Mouse (Mus musculus) right cerebral cortex, postnatal 4 days (tissue): ENCODE results near the gene Magee1.
"Not testable (repeated sequence)": the region's sequence is repeated elsewhere in the genome, so short reads cannot be mapped to it uniquely, and the experiment has no call there.

Experiments
- DNase-seq: peaks from one replicate; pipeline ENCODE4 v3.0.0-alpha.2; 2022

The Magee1 gene

GRCm38 (mm10) chrX:105120275-105121226 is at the start of gene Magee1:
Gene Magee1 (plus strand): TSS chrX:105120378.
- peak; percentile 76 for DNase-seq

DNA sequence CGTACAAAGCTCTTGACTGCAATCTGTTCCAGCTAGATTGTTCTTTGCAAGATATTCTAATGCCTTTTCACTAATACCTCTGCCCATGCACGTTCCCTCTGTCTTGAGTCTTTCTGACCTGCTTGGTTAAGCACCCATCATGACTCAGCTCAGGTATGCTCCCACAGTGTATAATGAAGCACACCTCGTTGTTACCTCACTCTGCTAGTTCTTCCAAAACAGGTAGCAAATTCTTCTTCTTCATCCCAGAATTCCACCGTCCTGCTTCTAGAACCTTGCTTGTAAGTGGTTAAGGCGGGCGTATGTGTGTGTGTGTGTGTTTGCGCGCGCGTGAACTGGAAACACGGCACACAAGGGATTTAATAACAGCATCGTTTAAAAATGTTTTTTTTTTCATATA is 41.0 kb upstream of the Magee1 start:
- no peak for DNase-seq

DNA sequence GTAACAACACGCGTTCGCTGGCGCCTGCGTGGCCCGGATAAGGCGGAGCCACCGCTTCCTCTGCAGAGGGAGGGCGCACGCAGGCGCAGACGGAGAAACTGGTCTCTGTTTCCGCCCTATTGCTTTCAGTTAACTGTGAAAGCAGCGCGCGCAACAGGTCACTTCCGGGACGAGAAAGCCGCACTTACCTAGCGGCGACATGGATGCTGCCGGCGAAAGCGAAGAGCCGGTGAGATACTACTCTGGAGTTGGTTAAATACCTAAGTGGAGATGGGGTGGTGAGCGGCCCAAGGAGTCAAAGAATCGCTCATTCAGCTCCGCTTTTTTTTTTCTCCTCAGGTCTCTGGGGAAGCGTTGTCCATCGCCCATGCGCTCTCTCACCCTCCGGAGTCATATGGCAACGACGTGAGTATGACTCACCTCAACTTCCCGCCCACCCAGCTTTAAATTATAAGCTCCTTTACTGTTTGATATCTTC is 40.5 kb upstream of the Magee1 start, which contains the start of gene Pbdc1:
TSS of gene Pbdc1 (plus strand) at position 142 of the 478 bp plus-strand sequence.
- DNase-seq, result peak; percentile 84

- DNase-seq, result no peak
These were observed 40.1 kb upstream of the Magee1 start for GRCm38 (mm10) chrX:105080096-105080495.

GRCm38 (mm10) chrX:105083013-105083412 is 37.2 kb upstream of the Magee1 start:
- DNase-seq, result not testable (repeated sequence)

DNA sequence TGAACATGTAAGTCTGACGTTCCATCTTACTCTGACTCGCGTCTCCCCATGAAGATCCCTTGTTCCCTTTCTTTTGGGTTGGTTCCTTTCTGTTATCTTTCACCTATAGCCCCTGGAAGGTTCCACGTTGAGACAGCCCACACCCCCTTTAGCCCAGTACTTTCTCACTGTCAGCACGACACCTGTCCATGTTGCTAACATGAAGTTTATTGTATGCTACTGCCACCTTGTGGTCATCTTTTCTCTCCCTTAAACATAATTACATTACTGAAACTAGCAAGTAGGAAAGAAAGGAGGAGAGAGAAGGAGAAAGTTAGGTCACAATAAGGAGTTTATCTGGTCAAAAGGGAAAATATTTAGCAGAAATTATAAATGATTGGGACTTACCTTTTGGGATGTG is 16.0 kb upstream of the Magee1 start:
- no peak for DNase-seq

DNA sequence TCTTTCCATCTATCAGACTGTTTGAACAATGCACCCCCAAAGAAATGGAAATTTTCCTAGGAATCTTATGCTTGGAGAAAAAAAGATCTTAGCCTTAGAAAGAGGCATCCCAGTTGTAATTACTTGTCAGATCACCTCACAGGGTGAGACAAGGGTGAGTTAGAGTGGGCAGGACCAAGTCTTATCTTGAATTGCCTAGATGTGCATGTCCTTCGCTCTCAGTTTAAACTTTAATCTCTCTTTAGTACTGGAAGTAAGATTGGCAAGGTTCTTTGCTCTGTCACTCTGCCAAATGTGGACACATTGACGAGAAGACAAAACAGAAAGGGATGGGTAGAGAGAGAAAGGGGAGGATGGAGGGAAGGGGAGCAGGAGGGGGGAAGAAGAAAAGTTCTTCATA is 5.2 kb upstream of the Magee1 start:
- no peak for DNase-seq

DNA sequence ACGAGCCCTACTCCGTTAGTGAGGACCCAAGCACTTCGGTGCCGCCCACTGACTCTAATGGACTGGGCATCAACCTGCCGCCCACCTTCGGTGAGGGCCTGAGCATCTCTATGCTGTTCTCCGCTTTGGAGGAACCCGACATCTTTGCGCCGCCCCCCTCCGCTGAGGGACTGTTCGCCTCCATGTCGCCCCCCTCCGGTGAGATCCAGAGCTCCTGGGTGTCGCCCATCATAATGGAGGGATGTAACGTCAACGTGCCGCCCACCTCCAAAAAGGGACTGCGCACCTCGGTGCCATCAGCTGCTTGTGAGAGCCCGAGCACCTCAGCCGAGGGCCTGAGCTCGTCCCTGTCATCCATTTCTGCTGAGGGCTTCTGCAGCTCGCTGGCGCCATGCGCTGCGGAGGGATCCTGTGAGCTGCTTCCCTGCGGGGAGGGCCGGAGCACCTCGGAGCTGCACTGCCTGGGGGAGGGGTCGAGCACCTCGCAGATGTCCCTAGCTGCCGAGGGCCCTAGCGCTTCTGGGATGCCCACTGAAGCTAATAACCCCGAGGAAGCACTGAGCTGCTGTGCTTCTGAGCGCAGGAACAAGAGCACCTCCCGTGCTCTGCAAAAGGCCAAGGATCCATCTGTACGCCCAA is 1.2 kb downstream of the Magee1 start:
- peak; percentile 86 for DNase-seq

DNA sequence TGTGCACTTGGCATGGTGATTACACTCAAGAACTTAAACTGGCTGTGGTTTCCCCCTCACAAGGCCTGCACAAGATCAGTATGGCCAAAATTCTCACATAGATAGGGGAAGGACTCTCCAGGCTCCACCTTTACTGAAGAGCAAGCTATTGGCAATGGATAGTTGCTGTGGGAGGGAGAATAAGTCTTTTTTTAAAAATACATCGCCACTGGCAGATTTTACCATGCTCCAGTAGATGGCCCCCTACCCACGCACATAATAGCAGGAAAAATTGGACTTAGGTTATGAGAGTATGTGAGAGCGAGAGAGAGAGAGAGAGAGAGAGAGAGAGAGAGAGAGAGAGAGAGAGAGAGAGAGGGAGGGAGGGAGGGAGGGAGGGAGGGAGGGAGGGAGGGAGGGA is 4.7 kb downstream of the Magee1 start:
- no peak for DNase-seq

- peak; percentile 3 for DNase-seq
These were observed 31.8 kb downstream of the Magee1 start for GRCm38 (mm10) chrX:105151872-105152461.

DNA sequence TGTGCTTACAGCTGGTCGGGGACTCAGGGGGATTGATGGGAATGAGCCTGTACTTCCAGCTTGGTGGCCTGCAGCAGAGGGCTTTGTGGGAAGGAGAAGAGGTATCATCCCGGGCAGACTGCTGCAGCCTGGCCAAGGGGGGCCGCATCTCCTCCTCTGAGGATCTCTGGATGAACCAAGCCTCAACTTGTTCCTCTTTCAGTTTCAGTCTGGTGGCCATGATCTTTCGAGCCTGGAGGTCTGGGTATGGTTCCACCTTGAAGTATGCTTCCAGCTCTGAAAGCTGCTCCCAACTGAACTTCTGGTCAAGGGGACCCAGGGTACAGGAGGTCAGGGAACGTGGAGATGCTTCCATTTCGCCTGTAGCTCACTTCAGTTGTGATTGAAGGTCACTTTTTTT is 44.8 kb downstream of the Magee1 start:
- DNase-seq, result not testable (repeated sequence)

DNA sequence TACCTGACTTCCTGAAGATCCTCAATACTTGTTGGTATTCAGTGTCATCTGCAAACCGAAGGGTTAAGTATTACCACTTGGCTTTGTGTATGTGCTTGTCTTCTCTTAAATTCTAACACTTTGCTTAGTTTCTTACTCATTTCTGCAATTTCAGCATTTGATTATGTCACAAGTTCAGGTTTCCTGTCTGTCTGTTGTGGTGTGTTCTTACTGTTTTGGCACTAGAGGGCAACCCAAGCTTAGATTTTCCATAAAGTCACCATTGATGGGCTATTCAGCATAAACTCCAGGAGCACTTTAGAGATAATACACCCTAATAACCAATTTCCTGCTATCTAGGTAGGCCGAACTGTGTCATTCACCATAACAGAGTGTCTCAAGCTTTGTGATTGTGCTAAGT is 47.0 kb downstream of the Magee1 start:
- no peak for DNase-seq
